Mouse (Mus musculus) brain, embryonic 14.5 days (tissue): Measurements from ENCODE around the gene Cmbl. TPM values are rescaled to one million over a fixed set of nuclear protein-coding genes. Genes with fewer than 3 reads are reported as not detected.

Experiments
- DNase-seq: peaks from one replicate; pipeline ENCODE4 v3.0.0-alpha.2; 2011; ENCODE audit warnings: low read depth
- CTCF ChIP-seq: fragments of 200-500 bp; IDR thresholded peaks from 2 replicates; pipeline ENCODE4 v1.5.1; 2012; ENCODE audit warnings: inconsistent platforms, mild to moderate bottlenecking, moderate library complexity, borderline replicate concordance; ENCODE audit not compliant: insufficient read depth, insufficient read length; ENCODE audit errors: extremely low read depth
- POLR2A ChIP-seq: fragments of 200-500 bp; IDR thresholded peaks from 2 replicates; pipeline ENCODE4 v1.6.1; 2012; ENCODE audit warnings: mild to moderate bottlenecking, inconsistent platforms, borderline replicate concordance; ENCODE audit not compliant: poor library complexity, insufficient read depth, insufficient read length, severe bottlenecking; ENCODE audit errors: extremely low read depth
- polyA plus RNA-seq: library from polyadenylated mRNA; depleted of rRNA; stranded (reverse); fragments of >200 nt; gene quantifications from 2 replicates; pipeline ENCODE4 v1.2.3, GENCODE M21; 2012

Cmbl gene
- polyA plus RNA-seq, 1 experiment = 7.4 TPM

GRCm38 (mm10) chr15:31592531-31592930 is 27.3 kb downstream of the Cmbl start:
- TF ChIP-seq CTCF = no peak
- TF ChIP-seq POLR2A = no peak
- no peak for DNase-seq

GRCm38 (mm10) chr15:31594260-31594659 is 29.1 kb downstream of the Cmbl start:
- no peak for DNase-seq
- TF ChIP-seq POLR2A = no peak
- TF ChIP-seq CTCF = no peak

GRCm38 (mm10) chr15:31595651-31596050 is 30.5 kb downstream of the Cmbl start:
- no peak for TF ChIP-seq CTCF
- DNase-seq = no peak

- TF ChIP-seq POLR2A (no peak), CTCF (no peak)
- DNase-seq = no peak
Measured at GRCm38 (mm10) chr15:31599834-31600233, 34.6 kb downstream of the Cmbl start.

GRCm38 (mm10) chr15:31601279-31601645 is 36.1 kb downstream of the Cmbl start:
- TF ChIP-seq POLR2A (no peak), CTCF (no peak)
- DNase-seq = no peak

GRCm38 (mm10) chr15:31601646-31602374 is 36.6 kb downstream of the Cmbl start, which contains the start of the genes Cct5 and Fam173b:
Cct5 (minus strand) TSS chr15:31601804.
Fam173b (plus strand) TSS chr15:31601852.
- DNase-seq = peak; percentile 99
- TF ChIP-seq POLR2A (peak; percentile 86), CTCF (no peak)

GRCm38 (mm10) chr15:31602426-31602825 is 37.2 kb downstream of the Cmbl start:
- DNase-seq = peak; percentile 94
- no peak for TF ChIP-seq POLR2A
- peak; percentile 69 for TF ChIP-seq CTCF

- TF ChIP-seq POLR2A = no peak
- no peak for TF ChIP-seq CTCF
- DNase-seq = no peak
Measured at GRCm38 (mm10) chr15:31603113-31603512, 37.9 kb downstream of the Cmbl start.

- TF ChIP-seq POLR2A = no peak
- no peak for TF ChIP-seq CTCF
Measured at GRCm38 (mm10) chr15:31606821-31607220, 41.6 kb downstream of the Cmbl start.

GRCm38 (mm10) chr15:31611027-31611426 is 45.8 kb downstream of the Cmbl start:
- DNase-seq = peak; percentile 81
- TF ChIP-seq POLR2A (no peak), CTCF (peak; percentile 69)

More at GRCm38 (mm10) chr15:31606821-31607220, 41.6 kb downstream of the Cmbl start:
- no peak for DNase-seq

GRCm38 (mm10) chr15:31611976-31612375 is 46.8 kb downstream of the Cmbl start:
- DNase-seq = no peak
- TF ChIP-seq CTCF (no peak), POLR2A (no peak)

GRCm38 (mm10) chr15:31613826-31614453 is 48.8 kb downstream of the Cmbl start:
- TF ChIP-seq POLR2A (no peak), CTCF (no peak)

More at GRCm38 (mm10) chr15:31613826-31614453, 48.8 kb downstream of the Cmbl start:
- no peak for DNase-seq
